In genomic region chr11:69682209-69682839, GRCm38 (mm10) we compare ENCODE assay signal across 8 mouse cellular contexts. TPM values are rescaled to one million over a fixed set of nuclear protein-coding genes. Genes with fewer than 3 reads are reported as not detected.
DNase-seq lines count a peak whose midpoint lies in the region; ATAC-seq and TF ChIP-seq lines count a peak whose summit lies in the region.

No protein-coding gene starts in this region.

- H3K27ac ChIP-seq in kidney, postnatal 0 days, result peak overlapping the region; percentile 90
- peak overlapping the region; percentile 63 for H3K27ac ChIP-seq in embryonic facial prominence, embryonic 11.5 days (replicated peaks; ENCODE audit: low read depth, low read length)
- peak overlapping the region; percentile 93 for H3K27ac ChIP-seq in hindbrain, embryonic 14.5 days
- peak overlapping the region; percentile 89 for H3K27ac ChIP-seq in midbrain, embryonic 16.5 days (ENCODE audit: low read length)

- peaks cover 17% of the 10 kb centered on the region; the same call in 1 of the 2 replicates for H3K36me3 ChIP-seq in kidney, postnatal 0 days (ENCODE audit: insufficient read depth, low read length)
- no peaks in the 10 kb centered on the region for H3K36me3 ChIP-seq in embryonic facial prominence, embryonic 11.5 days (replicated peaks; ENCODE audit: control insufficient read depth, insufficient read depth, low read depth, low read length)
- H3K36me3 ChIP-seq in hindbrain, embryonic 14.5 days (replicated peaks; ENCODE audit: control insufficient read depth, insufficient read depth), result peaks cover 25% of the 10 kb centered on the region
- H3K36me3 ChIP-seq in midbrain, embryonic 16.5 days (ENCODE audit: control insufficient read depth, insufficient read depth, low read length), result no peaks in the 10 kb centered on the region

- no peak for DNase-seq in kidney, postnatal 0 days (ENCODE audit: low spot score)
- DNase-seq in kidney, adult 8-10 months, result no peak
- no peak for DNase-seq in embryonic facial prominence, embryonic 11.5 days (ENCODE audit: low spot score)
- no peak for DNase-seq in hindbrain, embryonic 14.5 days (ENCODE audit: low spot score)
- DNase-seq in right cerebral cortex, postnatal 36 days (ENCODE audit: low spot score in 2 of 2), result no peak
- DNase-seq in layer of hippocampus, adult 9-10 months (ENCODE audit: low spot score), result no peak
- DNase-seq in ovary, postnatal 14 days (ENCODE audit: low spot score), result no peak

- peak overlapping the region; percentile 90 for H3K4me2 ChIP-seq in kidney, postnatal 0 days (ENCODE audit: low read length)
- peak overlapping the region; percentile 67 for H3K4me2 ChIP-seq in embryonic facial prominence, embryonic 11.5 days (ENCODE audit: low read depth, low read length)
- peak overlapping the region; percentile 71 for H3K4me2 ChIP-seq in hindbrain, embryonic 14.5 days (replicated peaks)
- H3K4me2 ChIP-seq in midbrain, embryonic 16.5 days (ENCODE audit: low read length), result peak overlapping the region; percentile 93

- ATAC-seq in kidney, postnatal 0 days (replicated peaks; ENCODE audit: low FRiP score, low read depth), result no peak
- peak; percentile 7 for ATAC-seq in embryonic facial prominence, embryonic 11.5 days (replicated peaks; ENCODE audit: insufficient number of reproducible peaks, low FRiP score, low TSS enrichment, low read depth)
- ATAC-seq in hindbrain, embryonic 14.5 days (ENCODE audit: low FRiP score), result no peak
- peak; percentile 9; the same call in 1 of the 2 replicates for ATAC-seq in midbrain, embryonic 16.5 days

- H3K4me3 ChIP-seq in kidney, postnatal 0 days (replicated peaks; ENCODE audit: low read depth, low read length), result peak overlapping the region; percentile 85
- peak overlapping the region; percentile 75 for H3K4me3 ChIP-seq in embryonic facial prominence, embryonic 11.5 days (ENCODE audit: low read depth, low read length)
- peak overlapping the region; percentile 73 for H3K4me3 ChIP-seq in hindbrain, embryonic 14.5 days (replicated peaks; ENCODE audit: low read length)
- H3K4me3 ChIP-seq in midbrain, embryonic 16.5 days (ENCODE audit: low read depth, low read length), result peak overlapping the region; percentile 67

- TF ChIP-seq CTCF in kidney, postnatal 0 days (IDR thresholded peaks at IDR 0.05; ENCODE audit: low read depth), result no peak

- H3K9me3 ChIP-seq in kidney, postnatal 0 days (replicated peaks; ENCODE audit: low read length), result no peaks in the 10 kb centered on the region
- no peaks in the 10 kb centered on the region for H3K9me3 ChIP-seq in embryonic facial prominence, embryonic 11.5 days (replicated peaks; ENCODE audit: control insufficient read depth, low read length)
- H3K9me3 ChIP-seq in hindbrain, embryonic 14.5 days (ENCODE audit: control insufficient read depth, low read length), result no peaks in the 10 kb centered on the region
- no peaks in the 10 kb centered on the region for H3K9me3 ChIP-seq in midbrain, embryonic 16.5 days (replicated peaks; ENCODE audit: control insufficient read depth, low read length, poor library complexity, severe bottlenecking)

- no peaks in the 10 kb centered on the region for H3K27me3 ChIP-seq in kidney, postnatal 0 days (ENCODE audit: insufficient read depth, low read length)
- no peaks in the 10 kb centered on the region for H3K27me3 ChIP-seq in embryonic facial prominence, embryonic 11.5 days (ENCODE audit: control insufficient read depth, insufficient read depth, low read length)
- no peaks in the 10 kb centered on the region for H3K27me3 ChIP-seq in hindbrain, embryonic 14.5 days (ENCODE audit: control insufficient read depth, insufficient read depth, low read length)
- no peaks in the 10 kb centered on the region for H3K27me3 ChIP-seq in midbrain, embryonic 16.5 days (ENCODE audit: control insufficient read depth, insufficient read depth, low read depth, low read length)

- WGBS in kidney, postnatal 0 days, result 23% methylated on average over 24 of the region's 24 CpGs
- 27% methylated on average over 24 of the region's 24 CpGs for WGBS in embryonic facial prominence, embryonic 11.5 days
- WGBS in hindbrain, embryonic 14.5 days, result 29% methylated on average over 24 of the region's 24 CpGs
- 26% methylated on average over 24 of the region's 24 CpGs for WGBS in midbrain, embryonic 16.5 days

- peak overlapping the region; percentile 51; the same call in 1 of the 2 replicates for H3K9ac ChIP-seq in kidney, postnatal 0 days (ENCODE audit: low read depth, low read length)
- peak overlapping the region; percentile 84 for H3K9ac ChIP-seq in embryonic facial prominence, embryonic 11.5 days (replicated peaks; ENCODE audit: low read length)
- H3K9ac ChIP-seq in hindbrain, embryonic 14.5 days, result peak overlapping the region; percentile 74
- peak overlapping the region; percentile 80 for H3K9ac ChIP-seq in midbrain, embryonic 16.5 days (ENCODE audit: low read depth, low read length)

- H3K4me1 ChIP-seq in kidney, postnatal 0 days (replicated peaks; ENCODE audit: insufficient read depth, low read length), result peaks cover 23% of the 10 kb centered on the region
- no peaks in the 10 kb centered on the region; the same call in 1 of the 2 replicates for H3K4me1 ChIP-seq in embryonic facial prominence, embryonic 11.5 days (ENCODE audit: control insufficient read depth, insufficient read depth, low read length)
- peaks cover 25% of the 10 kb centered on the region for H3K4me1 ChIP-seq in hindbrain, embryonic 14.5 days (replicated peaks; ENCODE audit: control insufficient read depth, insufficient read depth, low read length)
- H3K4me1 ChIP-seq in midbrain, embryonic 16.5 days (ENCODE audit: control insufficient read depth, insufficient read depth, low read length), result peaks cover 30% of the 10 kb centered on the region

RNA-seq across cellular contexts. Expression of gene Senp3, which starts 0.4 kb away (rescaled TPM):
- 52.2 and 59.4 TPM in 2 replicates for polyA plus RNA-seq in kidney, postnatal 0 days (2015; fragmentation: Nextera tagmentation; extraction: Ambion mirVana)
- polyA plus RNA-seq in embryonic facial prominence, embryonic 11.5 days (2014; fragmentation: Nextera tagmentation; extraction: Ambion mirVana), result 106 and 108 TPM in 2 replicates
- polyA plus RNA-seq in hindbrain, embryonic 14.5 days (2014; fragmentation: Nextera tagmentation; extraction: Ambion mirVana), result 96.2 and 99.2 TPM in 2 replicates
- 94.0 and 98.5 TPM in 2 replicates for polyA plus RNA-seq in midbrain, embryonic 16.5 days (2015; fragmentation: Nextera tagmentation; extraction: Ambion mirVana)

RNA-seq across cellular contexts. Expression of gene Tnfsf13, which starts 3.3 kb away (rescaled TPM):
- polyA plus RNA-seq in kidney, postnatal 0 days (2015; fragmentation: Nextera tagmentation; extraction: Ambion mirVana), result 0.43 and 0.89 TPM in 2 replicates
- polyA plus RNA-seq in embryonic facial prominence, embryonic 11.5 days (2014; fragmentation: Nextera tagmentation; extraction: Ambion mirVana), result 0.24 and 0.42 TPM in 2 replicates
- polyA plus RNA-seq in hindbrain, embryonic 14.5 days (2014; fragmentation: Nextera tagmentation; extraction: Ambion mirVana), result 0.20 and 0.55 TPM in 2 replicates
- 0.53 and 0.66 TPM in 2 replicates for polyA plus RNA-seq in midbrain, embryonic 16.5 days (2015; fragmentation: Nextera tagmentation; extraction: Ambion mirVana)

RNA-seq across cellular contexts. Expression of gene Eif4a1, which starts 10.1 kb away (rescaled TPM):
- polyA plus RNA-seq in kidney, postnatal 0 days (2015; fragmentation: Nextera tagmentation; extraction: Ambion mirVana), result 468 and 493 TPM in 2 replicates
- polyA plus RNA-seq in embryonic facial prominence, embryonic 11.5 days (2014; fragmentation: Nextera tagmentation; extraction: Ambion mirVana), result 959 and 1,000 TPM in 2 replicates
- 559 and 579 TPM in 2 replicates for polyA plus RNA-seq in hindbrain, embryonic 14.5 days (2014; fragmentation: Nextera tagmentation; extraction: Ambion mirVana)
- 477 and 496 TPM in 2 replicates for polyA plus RNA-seq in midbrain, embryonic 16.5 days (2015; fragmentation: Nextera tagmentation; extraction: Ambion mirVana)

RNA-seq across cellular contexts. Expression of gene Tnfsf12, which starts 13.3 kb away (rescaled TPM):
- polyA plus RNA-seq in kidney, postnatal 0 days (2015; fragmentation: Nextera tagmentation; extraction: Ambion mirVana), result 14.1 and 15.8 TPM in 2 replicates
- 3.6 and 4.3 TPM in 2 replicates for polyA plus RNA-seq in embryonic facial prominence, embryonic 11.5 days (2014; fragmentation: Nextera tagmentation; extraction: Ambion mirVana)
- 4.2 and 5.0 TPM in 2 replicates for polyA plus RNA-seq in hindbrain, embryonic 14.5 days (2014; fragmentation: Nextera tagmentation; extraction: Ambion mirVana)
- polyA plus RNA-seq in midbrain, embryonic 16.5 days (2015; fragmentation: Nextera tagmentation; extraction: Ambion mirVana), result 2.3 and 3.0 TPM in 2 replicates

RNA-seq across cellular contexts. Expression of gene Tnfsfm13, which starts 13.6 kb away (rescaled TPM):
- 8.0 and 8.4 TPM in 2 replicates for polyA plus RNA-seq in kidney, postnatal 0 days (2015; fragmentation: Nextera tagmentation; extraction: Ambion mirVana)
- 1.2 and 1.5 TPM in 2 replicates for polyA plus RNA-seq in embryonic facial prominence, embryonic 11.5 days (2014; fragmentation: Nextera tagmentation; extraction: Ambion mirVana)
- polyA plus RNA-seq in hindbrain, embryonic 14.5 days (2014; fragmentation: Nextera tagmentation; extraction: Ambion mirVana), result 1.1 and 2.6 TPM in 2 replicates
- 0.60 and 0.87 TPM in 2 replicates for polyA plus RNA-seq in midbrain, embryonic 16.5 days (2015; fragmentation: Nextera tagmentation; extraction: Ambion mirVana)

Comparison
In these comparisons a context has a peak if more than half of its experiments do, and no peak if none do; other contexts are left out.
1. ATAC-seq: peak in embryonic facial prominence, embryonic 11.5 days (single experiment) and midbrain, embryonic 16.5 days (single experiment); none in kidney, postnatal 0 days (single experiment) and hindbrain, embryonic 14.5 days (single experiment).
2. Peak in every context shown above with its lines, with median percentiles within 50 percentile points of each other: H3K27ac ChIP-seq, H3K4me2 ChIP-seq, H3K4me3 ChIP-seq and H3K9ac ChIP-seq.